Mouse (Mus musculus) cerebellum, adult 11 months (tissue): ENCODE data around the gene Hpcal1.

Experiments
- DNase-seq: peaks from one replicate; pipeline ENCODE4 v3.0.0; 2022

Hpcal1 gene

DNA sequence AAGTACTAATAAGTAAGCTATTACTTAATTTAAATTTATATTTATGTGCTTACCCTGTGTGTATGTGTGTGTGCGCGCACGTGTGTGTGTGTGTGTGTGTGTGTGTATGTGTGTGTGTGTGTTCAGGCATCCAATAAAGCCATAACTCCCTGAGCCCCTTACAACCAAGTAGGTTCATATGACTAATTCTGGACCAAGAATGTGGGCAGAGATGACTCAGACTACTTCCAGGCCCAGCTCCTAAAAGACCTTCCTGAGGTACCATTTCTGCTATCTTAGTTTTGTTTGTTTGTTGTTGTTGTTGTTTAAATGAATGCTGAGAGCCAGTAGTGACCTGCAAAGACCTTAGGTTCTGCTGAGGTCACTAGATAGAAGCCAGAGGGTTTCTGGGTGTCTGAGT, 1.7 kb upstream of the Hpcal1 start:
- DNase-seq, result no peak

DNA sequence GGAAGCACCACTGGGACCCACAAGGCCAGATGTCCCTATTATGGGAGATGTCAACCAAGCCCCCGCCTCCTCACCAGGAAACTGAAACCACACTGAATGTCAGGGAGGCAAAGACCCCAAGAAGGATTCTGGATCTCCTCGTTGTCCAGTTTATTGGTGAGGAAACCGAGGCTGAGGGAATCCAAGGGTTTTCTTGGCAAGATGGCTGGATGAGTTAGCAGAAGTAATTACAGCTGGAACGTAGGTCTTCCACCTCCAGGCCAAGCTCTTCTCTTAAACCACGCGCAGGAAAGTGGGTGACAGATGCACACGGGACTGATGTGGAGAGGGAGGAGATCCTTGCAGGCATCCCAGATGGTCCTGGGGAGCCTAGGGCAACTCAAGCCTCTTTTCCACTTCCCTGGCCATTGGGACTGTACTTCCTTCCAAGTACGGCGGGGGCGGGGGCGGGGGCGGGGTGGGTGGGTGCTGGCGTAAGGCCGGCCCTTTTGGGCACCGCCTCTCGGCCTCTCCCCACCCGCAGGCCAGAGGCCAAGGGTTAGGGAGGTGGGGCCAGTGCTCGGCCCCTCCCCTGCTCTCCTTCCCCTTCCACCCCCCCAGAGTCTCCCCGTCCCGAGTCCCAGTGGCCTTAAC, 609 bp upstream of the Hpcal1 start:
- DNase-seq, result no peak

DNA sequence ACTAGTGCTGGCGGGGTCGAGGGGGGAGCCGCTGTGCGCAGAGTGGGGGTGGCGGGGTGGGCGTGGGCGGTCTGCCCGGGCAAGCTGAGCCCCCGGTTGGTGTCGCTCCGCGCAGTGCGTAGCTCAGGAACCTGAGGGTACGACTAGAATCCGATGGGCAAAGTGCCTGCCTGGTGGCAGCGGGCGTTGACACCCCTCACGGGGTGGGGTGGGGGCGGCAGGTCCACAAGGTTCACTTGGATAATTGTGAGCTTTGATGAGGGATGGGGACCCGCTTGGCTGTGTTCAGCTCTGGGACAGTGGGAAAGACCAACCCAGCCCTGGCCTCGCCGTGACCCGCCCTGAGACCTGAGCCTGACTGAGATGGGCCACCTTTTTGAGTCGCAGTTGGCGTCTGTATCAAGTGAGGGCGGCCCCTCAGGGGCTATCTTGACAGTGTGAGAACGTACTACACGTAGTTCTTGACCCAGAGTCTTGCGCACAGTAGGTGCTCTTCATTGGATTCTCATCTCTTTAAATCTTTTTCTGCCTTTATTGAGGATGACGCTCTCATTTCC, 742 bp downstream of the Hpcal1 start:
- DNase-seq, result peak; percentile 56

GRCm38 (mm10) chr12:17691891-17692321, 1.2 kb downstream of the Hpcal1 start:
- DNase-seq, result no peak

DNA sequence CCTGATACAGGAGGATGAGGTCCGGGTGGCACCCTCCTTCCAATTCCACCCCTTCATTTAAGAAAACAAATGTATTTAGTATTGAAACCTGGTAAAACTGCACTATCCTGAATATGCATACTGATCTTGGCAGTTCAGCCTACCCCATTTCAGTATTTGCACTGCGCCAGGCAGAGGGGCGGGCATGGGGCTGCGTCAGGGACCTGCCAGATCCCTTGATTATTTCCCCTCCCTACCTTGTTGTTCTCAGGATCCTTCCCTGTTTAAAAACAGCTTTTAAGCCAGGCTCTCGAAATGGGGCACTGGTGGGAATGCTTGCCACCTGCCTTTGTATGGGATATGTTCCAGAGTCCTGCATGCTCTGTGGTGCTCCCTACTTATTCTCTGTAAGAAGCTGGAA, 1.7 kb downstream of the Hpcal1 start:
- DNase-seq, result no peak

- DNase-seq, result no peak
These were observed 2.3 kb downstream of the Hpcal1 start for GRCm38 (mm10) chr12:17692953-17693352.

DNA sequence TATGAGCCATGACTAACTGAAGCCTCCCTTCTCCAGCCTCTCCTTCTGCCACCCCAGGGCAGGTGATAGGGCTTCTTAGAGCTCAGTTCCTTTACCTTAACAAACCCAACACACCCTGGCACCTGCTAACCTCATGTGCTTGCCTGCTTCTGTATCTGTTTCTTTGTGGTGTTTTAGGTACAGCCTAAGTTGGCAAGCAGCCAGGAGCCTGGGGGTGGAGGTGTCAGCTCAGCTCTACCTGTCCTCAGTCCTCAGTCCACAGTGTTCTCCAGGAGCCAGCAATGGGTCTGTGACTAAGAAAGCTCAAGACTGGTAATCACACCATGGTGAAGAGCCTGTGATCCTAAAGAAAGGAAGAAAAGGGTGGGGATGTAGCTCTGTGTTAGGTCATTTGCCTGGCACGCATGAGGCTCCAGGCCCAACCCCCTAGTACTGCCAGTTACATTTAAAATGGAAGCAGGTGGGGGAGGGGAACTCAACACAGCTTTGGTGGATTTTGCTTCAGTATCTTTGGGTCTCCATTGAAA, 4.0 kb downstream of the Hpcal1 start:
- no peak for DNase-seq

DNA sequence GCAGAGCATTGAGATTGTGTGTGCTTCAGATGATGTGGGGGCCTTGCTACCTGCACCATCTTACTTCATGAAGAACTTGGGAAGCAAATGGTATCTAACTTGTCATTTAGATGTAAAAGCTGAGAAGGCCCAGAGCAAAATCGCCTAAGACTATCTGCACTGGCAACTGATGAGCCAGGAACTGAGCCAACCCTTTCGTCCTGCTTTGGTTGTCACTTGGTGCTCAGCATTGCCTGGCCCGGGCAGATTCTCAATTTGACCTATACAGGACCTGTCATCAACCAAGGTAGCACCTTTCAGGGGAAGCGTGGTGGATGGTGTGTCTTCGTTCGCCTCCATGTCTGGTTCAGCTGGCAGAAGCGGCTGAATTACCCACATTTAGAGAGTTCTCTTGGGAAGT, 5.7 kb downstream of the Hpcal1 start:
- DNase-seq, result no peak

DNA sequence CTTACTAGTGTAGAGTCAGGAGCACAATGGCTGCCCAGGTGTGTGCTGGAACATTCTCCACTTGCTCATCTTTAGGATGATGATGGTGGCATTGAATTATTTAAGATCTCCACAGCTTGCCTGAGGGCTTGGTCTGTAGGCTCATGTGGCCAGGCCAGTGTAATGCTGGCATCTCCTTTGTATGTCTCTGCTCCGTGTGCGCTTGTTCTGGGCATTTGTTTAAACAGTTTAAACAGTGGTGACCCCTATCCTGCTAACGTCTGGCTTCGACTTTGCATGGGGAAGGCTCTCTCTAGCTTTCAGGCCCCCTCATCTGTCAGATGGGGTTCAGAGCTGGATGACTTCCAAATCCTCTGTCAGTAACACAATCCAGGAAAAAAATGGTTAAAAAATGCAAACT, 8.3 kb downstream of the Hpcal1 start:
- no peak for DNase-seq

- no peak for DNase-seq
These were observed 8.8 kb downstream of the Hpcal1 start for GRCm38 (mm10) chr12:17699480-17699879.

GRCm38 (mm10) chr12:17701131-17701720, 10.6 kb downstream of the Hpcal1 start:
- no peak for DNase-seq

DNA sequence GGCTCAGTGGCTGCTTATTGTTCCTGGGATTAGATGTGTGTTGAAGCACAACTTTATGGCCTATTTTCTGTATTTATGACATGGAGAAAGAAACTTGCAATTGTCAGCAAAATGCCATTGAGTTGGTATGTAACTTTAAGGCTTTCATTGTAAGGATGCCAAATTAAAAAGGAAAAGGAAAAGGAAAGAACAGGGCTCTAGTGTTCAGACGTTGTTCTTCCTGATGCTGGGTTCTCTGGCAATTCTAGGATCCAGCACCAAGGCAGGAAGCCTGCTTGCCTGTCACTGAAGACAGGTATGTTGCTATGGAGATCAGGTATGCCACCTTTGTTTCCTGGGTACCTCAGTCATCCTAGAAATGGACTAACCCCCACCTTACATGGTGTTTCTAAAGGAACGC, 11.1 kb downstream of the Hpcal1 start:
- no peak for DNase-seq

GRCm38 (mm10) chr12:17702257-17702943, 11.7 kb downstream of the Hpcal1 start:
- DNase-seq, result peak; percentile 70

- DNase-seq, result no peak
These were observed 12.3 kb downstream of the Hpcal1 start for GRCm38 (mm10) chr12:17702944-17703335.

GRCm38 (mm10) chr12:17703866-17704265, 13.2 kb downstream of the Hpcal1 start:
- DNase-seq, result no peak

- no peak for DNase-seq
These were observed 16.8 kb downstream of the Hpcal1 start for GRCm38 (mm10) chr12:17707472-17707871.

GRCm38 (mm10) chr12:17709451-17709850, 18.8 kb downstream of the Hpcal1 start:
- no peak for DNase-seq

DNA sequence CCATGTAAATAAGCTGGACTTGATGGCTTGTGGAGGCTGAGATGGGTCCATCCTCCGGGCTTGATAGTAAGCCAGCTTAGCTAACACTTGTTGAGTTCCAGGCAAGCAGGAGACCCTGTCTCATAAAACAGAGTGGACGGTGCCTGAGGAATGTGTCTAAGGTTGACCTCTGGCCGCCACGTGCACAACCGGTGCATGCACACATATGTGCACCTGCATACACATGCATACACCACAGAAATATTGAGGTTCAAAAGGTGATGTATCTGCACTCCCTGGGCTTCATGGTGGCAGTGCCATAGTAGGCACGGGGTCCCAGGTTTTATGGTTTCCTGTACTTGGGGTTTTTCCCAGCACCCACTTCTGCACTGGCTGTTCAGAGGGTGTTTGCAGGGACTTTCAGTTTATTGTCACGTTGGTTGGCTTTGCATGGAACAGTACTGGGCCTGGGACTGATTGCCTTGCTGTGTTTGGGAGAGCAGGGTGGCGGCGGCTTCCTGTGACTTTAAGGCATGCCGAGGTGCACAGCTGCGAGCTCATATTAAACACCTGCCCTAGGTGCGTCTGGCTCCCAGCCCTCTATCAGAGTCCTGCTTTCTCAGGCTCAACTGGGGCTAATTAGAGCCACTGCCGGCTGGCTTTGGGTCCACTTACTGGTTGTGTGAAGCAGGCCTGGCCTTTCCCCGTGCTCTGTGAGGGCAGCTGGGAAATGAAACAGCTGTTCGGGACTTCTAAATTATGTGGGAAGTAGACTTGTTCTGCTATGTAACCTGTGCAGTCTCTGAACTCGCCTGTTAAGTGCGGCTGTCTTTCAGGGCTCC, 19.5 kb downstream of the Hpcal1 start:
- no peak for DNase-seq

DNA sequence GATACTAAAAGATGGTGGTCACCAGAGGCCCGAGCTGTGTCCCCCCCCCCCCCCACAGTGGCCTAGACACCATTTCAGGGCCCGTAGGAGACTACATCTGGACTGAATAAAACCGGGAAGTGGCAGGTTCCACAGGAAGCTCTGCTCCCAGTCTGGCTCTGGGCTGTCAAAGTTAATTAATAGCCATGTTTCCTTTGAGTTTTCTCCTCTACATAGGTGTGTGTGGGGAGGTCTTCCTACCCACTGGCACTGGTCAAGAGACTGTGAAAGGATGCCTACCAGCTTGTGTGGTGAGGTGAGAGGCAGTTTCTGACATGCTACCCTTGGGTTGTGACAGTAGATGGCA, 20.1 kb downstream of the Hpcal1 start:
- DNase-seq, result no peak

DNA sequence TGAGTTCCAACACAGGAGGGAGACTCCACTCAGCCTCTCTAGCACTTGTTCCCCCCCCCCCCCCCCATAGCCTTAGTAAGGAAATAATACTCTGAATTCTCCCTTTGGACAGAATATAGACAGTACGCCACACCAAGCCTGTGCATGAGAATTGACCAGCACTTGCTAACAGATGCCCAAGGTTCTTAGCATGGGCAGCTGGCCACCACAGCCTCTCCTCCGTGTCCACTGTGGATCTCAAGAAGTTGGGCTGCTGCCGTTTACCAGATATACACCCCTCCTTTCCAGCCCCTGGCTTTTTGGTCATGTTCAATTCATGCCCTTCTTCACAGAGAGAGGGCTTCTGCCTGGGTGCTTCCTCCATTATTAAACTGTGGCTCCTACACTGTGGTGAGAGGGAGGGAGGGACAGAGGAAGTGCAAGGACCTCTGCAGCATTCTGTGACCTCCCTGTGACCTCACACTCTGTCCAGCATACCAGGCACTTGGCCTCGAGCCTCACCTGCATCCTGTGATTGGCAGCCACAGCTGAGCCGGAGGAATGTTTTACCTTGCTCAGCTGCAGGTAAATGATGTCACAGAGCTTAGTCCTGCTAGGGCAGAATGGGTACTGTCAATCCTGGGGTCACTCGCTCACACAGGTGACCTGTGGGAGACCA, 21.2 kb downstream of the Hpcal1 start:
- no peak for DNase-seq

DNA sequence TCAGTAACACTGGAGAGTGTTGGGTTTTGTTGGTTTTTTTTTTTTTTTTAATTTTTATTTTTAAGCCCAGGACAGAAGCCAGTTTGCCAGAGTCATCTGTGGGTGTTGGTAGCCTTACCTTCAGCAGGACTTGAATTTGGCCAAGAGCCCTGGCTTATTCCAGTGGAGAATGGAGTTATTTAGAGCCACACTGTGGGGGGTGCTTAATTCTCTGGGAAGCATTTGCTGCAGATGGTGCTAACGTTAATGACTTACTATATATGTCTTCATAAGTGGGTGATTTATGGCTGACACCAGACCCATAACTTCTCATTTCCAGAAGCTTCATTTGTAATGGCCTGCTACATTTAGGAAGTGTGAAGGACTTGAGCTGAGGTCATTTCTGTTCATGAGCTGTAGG, 21.9 kb downstream of the Hpcal1 start:
- DNase-seq, result peak; percentile 54

GRCm38 (mm10) chr12:17715720-17716478, 25.2 kb downstream of the Hpcal1 start:
- DNase-seq, result no peak
